Mouse (Mus musculus) left cerebral cortex, postnatal 10 days (tissue): ENCODE data around the gene Gpr45. TPM values are rescaled to one million over a fixed set of nuclear protein-coding genes. Genes with fewer than 3 reads are reported as not detected.
"Not testable (repeated sequence)": the region's sequence is repeated elsewhere in the genome, so short reads cannot be mapped to it uniquely, and the experiment has no call there.

Experiments
- DNase-seq, 2 experiments: peaks; one replicate each; pipeline ENCODE4 v3.0.0; 2021 to 2022; ENCODE audit warnings: low spot score in 2 of 2, mixed read lengths in 1 of 2; ENCODE audit errors: extremely low spot score in 1 of 2
- intact Hi-C: fragments of 180-260 bp; cut with DNase I; formaldehyde crosslinking; loops from one replicate; pipeline ENCODE4 v1.15.1; 2025
- total RNA-seq, 2 experiments: library from RNA; stranded (reverse); gene quantifications; 2 replicates each; pipeline ENCODE4 v1.2.3; 2021

Gpr45 gene
- total RNA-seq: 10 to 100 TPM; 20.0 to 21.1 TPM

GRCm38 (mm10) chr1:42952734-42953481 is at the start of gene Gpr45:
TSS of gene Gpr45 (plus strand) at chr1:42952872.
- peak; percentile 28 to 79 for DNase-seq
- intact Hi-C loops: loop anchor here (5.0 kb wide), 1 partner anchor 36 kb away; no protein-coding TSS in a partner anchor

- no peak for DNase-seq
Observed at GRCm38 (mm10) chr1:42905148-42905547, 47.5 kb upstream of the Gpr45 start.

DNA sequence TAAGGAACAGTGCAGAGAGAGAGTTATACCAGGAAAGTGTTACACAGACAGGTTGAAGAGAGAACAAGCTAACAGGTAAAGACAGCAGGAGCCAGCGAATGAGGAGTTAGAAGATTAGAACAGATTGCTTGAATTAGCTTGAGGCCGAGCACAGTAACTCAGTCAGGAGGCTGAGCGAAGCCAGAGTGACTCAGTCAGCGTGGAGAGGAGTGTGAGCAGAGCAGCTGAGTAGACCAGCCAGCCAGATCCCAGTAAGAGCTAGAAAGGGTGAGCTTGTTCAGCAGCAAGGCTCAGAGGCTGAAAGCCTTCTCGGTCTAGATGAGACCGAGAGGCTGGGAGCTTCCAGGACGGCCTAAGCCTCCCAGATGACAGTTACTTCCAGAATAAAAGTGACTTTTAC is 46.0 kb upstream of the Gpr45 start:
- no peak for DNase-seq
- intact Hi-C loops: no loop called here

More at GRCm38 (mm10) chr1:42905148-42905547, 47.5 kb upstream of the Gpr45 start:
- intact Hi-C loops: no loop called here

DNA sequence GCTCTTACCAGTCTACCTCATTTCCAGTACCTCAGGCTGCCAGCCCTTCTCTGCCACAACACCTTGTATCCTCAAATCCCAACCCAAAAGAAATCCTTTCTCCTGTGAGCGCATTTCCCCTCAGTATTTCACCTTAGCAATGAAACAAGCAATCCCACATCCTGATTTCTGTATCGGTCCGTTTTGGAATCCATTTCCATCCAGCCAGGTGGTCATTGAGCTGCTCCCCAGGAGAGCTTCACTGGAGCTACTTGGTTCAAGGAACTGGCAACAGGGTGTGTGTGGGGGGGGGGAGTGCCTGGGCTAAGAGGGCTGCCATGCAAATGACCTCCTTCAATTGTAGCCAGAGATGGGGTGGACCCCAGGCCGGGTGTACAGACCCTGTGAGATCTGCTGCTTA is 45.5 kb upstream of the Gpr45 start:
- DNase-seq: no peak

GRCm38 (mm10) chr1:42915062-42915461 is 37.6 kb upstream of the Gpr45 start:
- intact Hi-C loops: loop anchor here (2.0 to 10.0 kb wide), 3 partner anchors 37 to 350 kb away; partner anchors contain the start of gene Gpr45
- peak in 1 of 2 experiments; percentile 34 for DNase-seq

More for the DNA sequence above, 45.5 kb upstream of the Gpr45 start:
- intact Hi-C loops: no loop called here

DNA sequence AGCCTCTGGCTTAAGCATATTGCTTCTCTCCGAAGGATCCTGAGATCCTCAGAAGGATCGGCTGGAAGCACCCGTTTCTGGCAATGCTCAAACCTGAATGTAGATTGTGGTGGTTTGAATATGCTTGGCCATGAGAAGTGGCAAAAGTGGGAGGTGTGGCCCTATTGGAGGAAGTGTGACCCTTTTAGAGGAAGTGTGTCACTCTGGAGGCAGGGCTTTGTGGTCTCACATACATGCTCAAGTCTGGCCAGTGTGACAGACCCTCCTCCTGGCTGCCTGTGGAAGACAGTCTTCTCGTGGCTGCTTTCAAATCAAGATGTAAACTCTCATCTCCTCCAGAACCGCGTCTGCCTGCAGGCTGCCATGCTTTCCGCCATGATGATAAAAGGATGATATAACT is 36.0 kb upstream of the Gpr45 start:
- no peak for DNase-seq
- intact Hi-C loops: loop anchor here (2.0 to 10.0 kb wide), 3 partner anchors 36 to 348 kb away; partner anchors contain the start of gene Gpr45

DNA sequence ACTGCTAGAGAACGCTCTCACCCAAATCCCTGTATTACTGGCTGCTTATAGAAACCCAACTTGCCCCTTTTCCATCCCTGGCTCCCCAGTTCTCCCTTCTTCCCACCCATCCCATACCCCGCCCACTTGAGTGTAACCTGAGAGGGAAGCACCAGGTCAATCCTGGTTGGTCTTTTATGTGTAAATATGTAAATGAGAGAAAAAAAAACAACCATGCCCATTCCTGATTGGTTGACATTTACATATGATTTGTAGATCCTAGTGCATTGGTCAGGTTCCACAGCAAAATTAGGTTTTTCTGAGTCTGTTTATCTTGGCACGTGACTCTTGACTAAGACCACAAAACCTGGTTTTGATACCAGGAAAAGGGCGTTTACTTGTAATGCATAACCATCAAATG is 34.8 kb upstream of the Gpr45 start:
- intact Hi-C loops: loop anchor here (2.0 to 10.0 kb wide), 3 partner anchors 34 to 347 kb away; partner anchors contain the start of gene Gpr45
- DNase-seq: no peak

DNA sequence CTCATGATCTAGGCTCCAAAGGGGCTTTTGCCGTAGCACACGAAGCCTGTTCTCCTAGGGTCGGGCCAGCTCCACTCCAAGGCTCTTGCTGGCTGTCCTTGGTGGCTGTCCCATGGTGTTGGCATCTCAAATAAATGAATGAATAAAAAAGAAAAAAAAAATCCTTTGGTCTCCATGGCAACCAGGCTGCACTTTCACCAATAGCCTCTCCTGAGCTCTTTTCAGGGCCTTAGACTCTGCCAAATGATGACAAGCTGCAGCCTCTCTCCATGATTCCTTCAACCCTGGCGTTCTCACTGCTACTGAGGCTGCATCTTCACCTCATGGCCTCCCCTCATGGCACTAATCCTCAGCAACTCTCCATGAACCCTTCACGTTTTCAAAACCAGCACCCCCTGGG is 28.7 kb upstream of the Gpr45 start:
- intact Hi-C loops: no loop called here
- no peak for DNase-seq

- no peak for DNase-seq
- intact Hi-C loops: no loop called here
Observed at GRCm38 (mm10) chr1:42933613-42934012, 19.1 kb upstream of the Gpr45 start.

DNA sequence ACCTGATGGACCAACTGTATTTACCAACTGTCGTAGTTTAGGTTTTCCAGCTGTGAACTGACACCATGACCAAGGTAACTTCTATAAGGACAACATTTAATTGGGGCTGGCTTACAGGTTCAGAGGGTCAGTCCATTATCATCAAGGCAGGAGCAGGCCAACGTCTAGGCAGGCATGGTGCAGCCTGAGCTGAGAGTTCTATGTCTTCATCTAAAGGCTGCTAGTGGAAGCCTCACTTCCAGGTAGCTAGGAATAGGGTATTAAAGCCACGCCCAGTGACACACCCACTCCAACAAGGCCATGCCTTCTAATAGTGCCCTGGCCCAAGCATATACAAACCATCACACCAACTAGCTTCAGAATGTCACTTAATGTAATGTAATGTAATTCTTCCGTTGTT is 4.2 kb upstream of the Gpr45 start:
- intact Hi-C loops: no loop called here
- DNase-seq: no peak

DNA sequence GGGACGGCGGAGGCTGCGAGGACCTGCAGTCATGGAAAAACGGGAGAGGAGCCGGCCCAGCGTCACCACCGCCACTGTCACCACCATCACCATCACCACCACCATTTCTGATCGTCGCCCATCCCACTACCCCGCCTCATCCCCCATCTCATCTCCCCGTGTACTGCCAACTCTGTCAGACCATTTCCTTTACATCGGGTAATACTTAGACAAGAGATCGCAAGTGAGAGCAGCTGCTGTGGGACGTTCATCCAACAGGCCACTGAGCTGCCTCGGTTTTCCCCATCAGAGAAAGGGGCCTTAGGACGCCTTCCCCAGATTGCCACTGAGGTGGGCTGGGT is 780 bp downstream of the Gpr45 start:
- no peak for DNase-seq
- intact Hi-C loops: loop anchor here (5.0 kb wide), 1 partner anchor 36 kb away; no protein-coding TSS in a partner anchor

- no peak for DNase-seq
- intact Hi-C loops: no loop called here
Observed at GRCm38 (mm10) chr1:42956828-42957227, 4.2 kb downstream of the Gpr45 start.

- intact Hi-C loops: no loop called here
- DNase-seq: no peak
Observed at GRCm38 (mm10) chr1:42983082-42983771, 30.6 kb downstream of the Gpr45 start.

GRCm38 (mm10) chr1:42984119-42984518 is 31.4 kb downstream of the Gpr45 start:
- no peak for DNase-seq
- intact Hi-C loops: no loop called here

DNA sequence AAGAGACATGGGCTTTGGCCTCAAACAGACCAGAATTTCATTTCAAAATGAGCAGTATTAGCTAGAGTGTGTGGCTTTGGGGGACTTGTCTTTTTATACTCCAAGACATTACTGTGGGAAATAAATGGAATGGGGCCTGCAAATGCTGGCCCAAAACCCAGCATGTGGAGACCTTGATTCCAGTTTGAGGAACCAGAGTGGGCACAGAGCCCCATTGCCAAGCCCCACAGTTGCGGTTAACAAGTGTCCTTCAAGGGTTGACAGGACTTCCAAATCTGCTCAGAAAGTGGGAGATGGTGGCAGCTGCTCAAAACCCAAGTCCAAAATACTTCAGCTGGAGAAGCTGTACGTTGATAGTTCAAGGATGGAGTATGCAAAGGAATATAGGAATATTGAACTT is 36.3 kb downstream of the Gpr45 start:
- no peak for DNase-seq
- intact Hi-C loops: no loop called here

- peak in 1 of 2 experiments; percentile 14 for DNase-seq
- intact Hi-C loops: no loop called here
Observed at GRCm38 (mm10) chr1:43006051-43006514, 53.4 kb downstream of the Gpr45 start.

DNA sequence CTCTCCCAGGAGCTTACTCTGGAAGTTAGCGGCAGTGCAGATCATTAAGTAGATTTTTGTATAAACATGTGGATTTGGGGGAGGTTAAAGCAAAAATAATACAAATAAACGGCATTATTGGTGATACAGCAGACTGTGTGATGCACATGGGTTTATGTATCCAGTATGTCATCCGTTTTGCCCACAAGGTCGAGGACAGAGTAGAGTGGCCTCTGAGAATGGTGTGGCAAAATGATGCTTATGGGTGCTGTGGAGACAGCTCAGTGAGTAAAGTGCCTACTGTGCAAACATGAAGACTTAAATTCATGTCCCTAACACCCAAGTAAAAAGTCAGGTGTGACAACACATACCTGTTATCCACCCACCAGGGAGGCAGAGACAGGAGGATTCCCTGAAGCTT is 53.9 kb downstream of the Gpr45 start:
- DNase-seq: no peak
- intact Hi-C loops: no loop called here

DNA sequence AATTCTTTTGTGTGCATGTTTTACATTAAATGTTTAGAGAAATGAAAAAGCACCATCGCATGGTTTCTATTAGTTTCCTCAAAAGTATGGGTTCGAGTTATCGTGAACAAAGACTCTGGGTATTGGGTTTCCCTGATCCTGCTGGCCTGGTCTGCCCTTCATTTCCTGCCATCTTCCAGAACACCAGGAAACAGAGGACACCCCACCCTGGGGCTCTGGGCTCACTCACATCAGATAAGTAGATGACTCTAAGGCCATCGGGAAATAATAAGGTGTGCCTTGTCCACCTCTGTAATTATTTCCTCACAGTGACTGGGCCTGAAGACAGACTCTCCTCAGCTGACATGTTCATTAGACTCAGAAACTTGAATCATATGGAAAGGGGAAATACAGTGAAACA is 57.8 kb downstream of the Gpr45 start:
- DNase-seq: no peak

GRCm38 (mm10) chr1:43015153-43015685 is 62.5 kb downstream of the Gpr45 start:
- DNase-seq, intact Hi-C loops: not testable (repeated sequence)

More for the DNA sequence above, 57.8 kb downstream of the Gpr45 start:
- intact Hi-C loops: no loop called here

- intact Hi-C loops: no loop called here
- DNase-seq: no peak
Observed at GRCm38 (mm10) chr1:43036014-43036413, 83.3 kb downstream of the Gpr45 start.
